Mouse (Mus musculus): Measurements from ENCODE around the gene Vdac2.

Gene Vdac2

DNA sequence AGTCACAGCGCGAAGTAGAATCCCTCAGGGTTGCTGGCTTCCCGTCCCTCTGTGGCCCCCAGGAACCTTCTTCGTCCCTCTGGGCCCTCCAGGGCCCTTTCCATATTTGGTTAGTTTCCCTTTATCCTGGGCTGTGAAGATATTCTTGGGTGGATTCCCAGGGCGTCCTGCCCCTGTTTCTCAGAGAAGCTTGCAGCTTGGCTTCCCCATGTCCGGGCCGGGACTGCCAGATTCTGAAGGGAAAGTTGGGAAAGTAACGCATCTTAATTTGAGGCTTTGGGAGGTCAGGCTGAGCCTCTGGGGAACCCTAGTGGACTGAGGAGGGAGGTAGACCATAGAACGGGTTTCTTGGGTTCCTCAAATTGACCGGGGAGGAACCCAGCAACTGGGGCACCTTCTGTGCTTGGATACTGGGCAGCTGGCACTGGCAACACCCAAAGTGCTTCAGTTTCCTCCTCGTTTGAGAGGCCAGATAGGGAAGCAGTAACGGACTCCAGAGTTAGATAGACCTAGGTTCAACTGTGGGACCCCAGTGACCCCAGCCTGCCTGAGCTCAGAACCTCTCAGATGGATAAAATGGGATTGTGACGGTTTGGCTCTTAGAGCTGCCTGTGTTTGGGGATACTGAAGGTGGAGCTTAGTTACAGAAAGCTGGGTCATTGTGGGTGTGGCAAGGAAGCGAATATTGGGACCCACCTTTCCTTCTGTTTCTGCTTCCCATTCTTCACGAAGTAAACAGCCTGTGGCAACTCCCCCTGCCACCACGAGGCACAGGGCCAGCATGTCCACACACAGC, 27.2 kb downstream of the Vdac2 start:
- no peak for DNase-seq (ENCODE audit: low read depth, low spot score)

DNA sequence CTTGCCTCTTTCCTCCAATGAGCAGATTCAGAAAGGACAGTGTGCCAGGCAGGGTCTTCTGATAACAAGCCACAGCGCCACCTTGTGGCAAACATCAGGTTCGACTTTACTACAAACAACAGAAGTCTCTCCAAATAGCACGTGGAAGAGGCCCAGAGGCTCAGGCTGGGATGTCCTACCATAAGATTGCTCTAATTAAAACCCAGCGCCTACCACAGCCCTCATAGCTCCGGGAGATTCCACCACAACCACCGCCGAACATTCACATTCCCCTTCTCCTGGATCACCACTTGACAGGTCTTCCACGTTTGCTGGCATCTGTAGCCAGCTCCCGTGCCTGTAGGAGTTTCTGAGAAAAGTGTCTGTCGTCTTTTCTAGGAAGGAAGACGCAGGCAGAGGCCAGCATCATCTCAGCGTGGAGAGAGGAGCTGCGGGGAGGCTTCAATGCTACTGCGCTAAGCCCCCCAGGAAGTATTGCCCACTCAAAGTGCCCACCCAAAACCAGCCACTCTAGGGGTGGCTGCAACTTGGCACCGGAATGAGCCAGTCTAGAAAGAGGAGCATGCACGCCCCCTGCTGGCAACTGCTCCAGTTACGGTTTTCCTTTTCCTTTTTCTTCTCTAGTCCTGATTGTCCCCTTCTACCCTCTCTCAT, 28.5 kb downstream of the Vdac2 start:
- DNase-seq (ENCODE audit: low read depth, low spot score): peak; percentile 54

DNA sequence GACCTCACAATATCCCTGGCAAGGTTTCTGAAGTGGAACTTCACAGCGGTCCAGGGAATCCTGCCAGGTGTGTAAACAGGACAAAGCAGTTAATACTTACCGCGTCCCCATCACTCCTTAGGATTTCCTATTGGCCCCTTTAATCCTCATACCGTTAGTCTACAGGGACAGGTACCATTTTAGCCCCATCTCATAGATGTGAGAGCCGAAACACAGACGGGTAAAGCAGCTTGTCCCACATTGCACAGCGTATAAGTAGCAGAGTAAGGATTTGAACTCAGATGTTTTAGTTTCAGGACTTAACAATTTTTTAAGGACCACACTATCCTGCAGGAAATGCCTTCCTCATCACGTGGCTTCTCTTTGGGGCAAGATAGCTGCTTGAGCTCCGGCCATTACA, 29.2 kb downstream of the Vdac2 start:
- DNase-seq (ENCODE audit: low read depth, low spot score): no peak

DNA sequence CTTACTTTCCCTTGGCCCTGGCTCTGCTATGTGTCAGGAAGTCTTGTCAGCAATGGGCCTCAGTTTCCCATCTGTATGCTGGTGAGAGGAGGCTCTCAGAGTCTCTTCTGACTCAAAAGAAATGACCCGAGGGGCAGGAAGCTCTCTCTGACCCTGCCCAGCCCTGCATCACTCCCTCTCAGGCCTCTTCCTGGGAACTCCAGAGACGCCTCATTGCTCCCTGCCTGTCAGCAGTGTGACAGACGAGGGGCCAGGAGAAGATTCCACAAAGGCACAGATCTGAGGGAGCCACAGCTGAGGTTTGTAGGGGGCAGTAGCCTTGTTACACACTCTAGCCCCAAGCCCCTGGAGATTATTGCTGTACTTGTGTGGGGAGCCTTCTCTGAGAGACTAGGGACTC, 30.9 kb downstream of the Vdac2 start:
- no peak for DNase-seq (ENCODE audit: low read depth, low spot score)

DNA sequence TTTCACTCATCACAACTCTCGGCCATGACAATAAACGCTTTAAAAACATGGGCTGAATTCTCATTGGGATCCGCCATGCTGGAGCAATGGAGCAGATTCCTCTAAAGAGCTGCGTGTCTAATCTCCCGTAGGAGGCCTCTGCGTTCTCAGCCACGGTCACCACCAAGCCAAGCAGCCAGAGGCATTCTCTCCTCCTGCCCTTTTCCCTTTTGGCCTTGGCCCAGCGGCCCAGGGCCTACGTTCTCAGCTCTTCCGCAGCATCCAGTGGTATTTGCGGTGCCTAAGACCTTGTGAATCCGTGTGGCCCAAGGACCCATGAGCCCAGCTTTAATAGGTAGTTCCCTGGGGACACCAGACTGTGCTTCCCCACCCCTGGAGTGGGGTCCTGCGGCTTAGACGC, 31.8 kb downstream of the Vdac2 start:
- no peak for DNase-seq (ENCODE audit: low read depth, low spot score)

DNA sequence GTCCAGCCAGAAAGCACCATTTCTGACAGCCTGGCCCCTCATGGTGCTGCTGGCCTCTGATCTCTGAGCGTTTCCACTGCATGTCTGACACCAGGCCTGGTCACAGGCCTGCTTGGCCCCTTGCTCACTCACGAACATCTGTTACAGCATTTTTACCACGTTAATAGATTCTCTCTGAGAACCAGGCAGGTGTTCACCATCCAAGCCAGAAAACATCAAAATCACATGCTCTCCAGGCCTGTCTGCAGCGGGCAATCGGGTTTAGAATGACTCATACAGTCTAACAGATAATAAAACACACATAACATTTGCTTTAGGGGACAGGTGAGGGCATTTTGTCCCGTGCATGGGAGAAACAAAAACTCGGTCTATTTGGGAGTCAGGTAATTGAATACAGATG, 41.3 kb downstream of the Vdac2 start:
- no peak for DNase-seq (ENCODE audit: low read depth, low spot score)

DNA sequence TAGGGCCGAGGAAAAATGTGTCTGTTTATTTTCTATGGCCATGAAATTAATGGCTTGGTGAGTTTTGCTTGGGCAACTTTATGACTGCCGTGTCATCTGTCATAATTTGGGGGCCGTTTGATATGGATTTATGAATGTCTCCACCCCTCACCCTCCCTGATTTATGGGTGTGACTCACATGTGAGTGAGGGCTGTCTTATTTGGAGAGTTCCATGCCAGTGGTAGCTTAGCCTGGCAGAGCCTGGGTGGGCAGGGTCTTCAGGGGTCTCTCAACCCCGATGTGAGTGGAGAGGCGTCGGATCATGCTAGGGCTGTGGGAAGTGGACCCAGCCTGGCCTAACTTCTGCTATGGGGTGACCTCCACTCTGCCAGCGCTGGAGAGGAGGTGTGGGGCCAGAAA, 41.8 kb downstream of the Vdac2 start:
- no peak for DNase-seq (ENCODE audit: low read depth, low spot score)

DNA sequence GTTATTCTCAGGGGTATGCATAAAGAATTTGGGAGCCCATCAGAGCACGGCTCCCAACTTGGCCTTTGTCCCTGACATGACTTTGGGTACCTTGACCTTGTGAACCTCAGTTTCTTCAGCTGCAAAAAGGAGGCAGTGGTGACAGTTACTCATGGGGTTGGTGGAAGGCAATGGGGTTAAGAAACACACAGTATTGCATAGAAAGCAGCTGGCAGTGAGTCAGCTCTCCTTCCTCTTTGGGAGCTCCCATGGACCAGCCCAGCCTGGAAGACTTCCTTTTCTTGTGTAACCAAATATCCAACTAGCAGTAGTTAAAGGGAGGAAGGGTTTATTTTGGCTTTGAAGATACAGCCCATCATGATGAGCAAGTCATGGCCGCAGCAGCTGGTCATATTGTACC, 65.4 kb downstream of the Vdac2 start:
- no peak for DNase-seq (ENCODE audit: low read depth, low spot score)

DNA sequence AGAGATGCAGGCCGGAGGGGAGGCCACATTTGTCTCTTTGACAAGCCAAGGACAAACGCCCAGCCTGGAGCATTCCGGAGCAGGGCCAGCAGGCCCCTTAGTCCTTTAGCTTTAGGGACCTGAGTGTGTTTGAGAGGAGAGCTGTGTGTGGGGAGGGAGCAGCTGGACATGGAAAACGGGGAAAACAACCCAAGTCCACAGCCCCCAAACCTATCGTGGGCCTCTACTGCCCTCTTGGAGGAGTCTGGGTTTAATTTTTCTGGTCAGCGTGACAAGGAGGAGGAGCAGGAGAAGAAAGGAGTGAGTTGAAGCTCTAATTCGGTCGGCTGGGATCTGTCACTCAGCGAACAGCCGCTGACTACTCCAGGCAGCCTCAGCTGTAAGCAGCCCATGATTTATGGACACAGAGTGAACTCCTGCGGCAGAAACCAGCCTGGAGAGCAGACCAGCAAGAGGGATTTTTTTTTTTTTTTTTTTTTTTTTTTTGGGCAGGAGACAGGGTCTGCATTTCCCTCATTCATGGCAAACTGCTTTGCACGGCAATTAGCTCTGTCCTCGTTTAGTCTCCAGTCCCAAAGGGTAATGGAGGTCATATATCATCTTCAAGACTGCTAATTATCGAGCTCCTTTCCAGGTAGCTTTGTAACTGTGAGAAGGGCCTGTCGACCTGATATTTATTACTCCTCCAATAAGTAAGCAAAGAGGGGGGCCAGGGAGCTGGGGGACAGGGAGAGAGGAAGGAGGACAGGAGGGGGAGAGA, 66.7 kb downstream of the Vdac2 start:
- no peak for DNase-seq (ENCODE audit: low read depth, low spot score)

DNA sequence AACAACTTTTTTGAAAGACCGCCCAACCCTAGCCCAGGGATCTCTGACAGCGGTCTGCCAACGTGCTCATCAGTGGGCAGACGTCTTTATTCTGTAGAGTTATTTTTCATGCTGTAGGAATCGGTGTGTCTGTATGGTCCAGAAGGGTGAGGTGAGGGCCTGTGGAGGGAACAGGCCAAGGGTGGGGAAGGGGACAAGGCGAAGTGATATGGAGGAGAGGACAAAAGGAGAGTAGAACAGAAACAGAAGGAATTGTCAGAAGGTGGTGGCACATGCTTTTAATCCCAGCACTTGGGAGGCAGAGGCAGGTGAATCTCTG, 67.3 kb downstream of the Vdac2 start:
- DNase-seq (ENCODE audit: low read depth, low spot score): no peak

All from retina, adult 2 months (tissue).